In genomic region chr17:87501687-87502387, GRCm38 (mm10) we compare ENCODE assay signal across 9 mouse cellular contexts. TPM values are rescaled to one million over a fixed set of nuclear protein-coding genes. Genes with fewer than 3 reads are reported as not detected.
DNase-seq lines count a peak whose midpoint lies in the region; ATAC-seq and TF ChIP-seq lines count a peak whose summit lies in the region.
"Had no signal": no experiment of that assay in that cellular context is flagged by ENCODE, and none has a peak within 500 bp of the region (broad histone marks: within the 10 kb centered on the region; RNA-seq: fewer than 3 reads in every experiment).

No protein-coding gene starts in this region.

- ATAC-seq in hindbrain, embryonic 11.5 days (ENCODE audit: low FRiP score) = no peak
- peak; percentile 71; the same call in 1 of the 2 replicates for ATAC-seq in hindbrain, postnatal 0 days
- no peak for ATAC-seq in limb, embryonic 15.5 days (ENCODE audit: insufficient number of reproducible peaks, low FRiP score, low TSS enrichment, low read depth)

- no peaks in the 10 kb centered on the region for H3K9me3 ChIP-seq in hindbrain, embryonic 10.5 days
- H3K9me3 ChIP-seq in hindbrain, embryonic 11.5 days (ENCODE audit: control insufficient read depth, low read length) = no peaks in the 10 kb centered on the region
- no peaks in the 10 kb centered on the region for H3K9me3 ChIP-seq in hindbrain, postnatal 0 days (ENCODE audit: low read length)
- no peaks in the 10 kb centered on the region for H3K9me3 ChIP-seq in limb, embryonic 15.5 days

- peaks cover 12% of the 10 kb centered on the region; the same call in 1 of the 2 replicates for H3K27me3 ChIP-seq in hindbrain, embryonic 10.5 days (ENCODE audit: insufficient read depth, poor library complexity, severe bottlenecking)
- H3K27me3 ChIP-seq in hindbrain, embryonic 11.5 days (ENCODE audit: control insufficient read depth, insufficient read depth, low read length) = no peaks in the 10 kb centered on the region
- no peaks in the 10 kb centered on the region for H3K27me3 ChIP-seq in hindbrain, postnatal 0 days (ENCODE audit: insufficient read depth, low read length)
- 0 out of 2 replicates have a peak, but pooled peaks cover 6% of the 10 kb centered on the region for H3K27me3 ChIP-seq in limb, embryonic 15.5 days

- no peak overlapping the region for H3K4me3 ChIP-seq in hindbrain, embryonic 10.5 days
- H3K4me3 ChIP-seq in hindbrain, embryonic 11.5 days (ENCODE audit: low read depth, low read length) = no peak overlapping the region
- H3K4me3 ChIP-seq in hindbrain, postnatal 0 days (ENCODE audit: low read length) = no peak overlapping the region
- no peak overlapping the region for H3K4me3 ChIP-seq in limb, embryonic 15.5 days
- H3K4me3 ChIP-seq: myocyte had no signal

- no peak for DNase-seq in hindbrain, embryonic 10.5 days (ENCODE audit: low spot score)
- no peak for DNase-seq in hindbrain, embryonic 11.5 days (ENCODE audit: low spot score)
- peak; percentile 34 for DNase-seq in cerebellum, adult 9-10 months
- peak; percentile 61 for DNase-seq in hindbrain, postnatal 0 days (ENCODE audit: low spot score)
- DNase-seq in adrenal gland, postnatal 14 days = no peak
- no peak for DNase-seq in thymus, postnatal 25 days
- DNase-seq in gastrocnemius, postnatal 36 days = no peak

- WGBS in hindbrain, embryonic 10.5 days = 42% methylated on average over 10 of the region's 10 CpGs
- 43% methylated on average over 10 of the region's 10 CpGs for WGBS in hindbrain, embryonic 11.5 days
- 28% methylated on average over 10 of the region's 10 CpGs for WGBS in hindbrain, postnatal 0 days
- 14% methylated on average over 10 of the region's 10 CpGs for WGBS in limb, embryonic 15.5 days

- TF ChIP-seq CTCF in hindbrain, postnatal 0 days (IDR thresholded peaks at IDR 0.05; ENCODE audit: low read depth) = peak; percentile 47

- peaks cover 19% of the 10 kb centered on the region for H3K4me1 ChIP-seq in hindbrain, embryonic 10.5 days (replicated peaks)
- H3K4me1 ChIP-seq in hindbrain, embryonic 11.5 days (replicated peaks; ENCODE audit: control insufficient read depth, insufficient read depth, low read length) = 0 out of 2 replicates have a peak, but pooled peaks cover 2% of the 10 kb centered on the region
- H3K4me1 ChIP-seq in hindbrain, postnatal 0 days (ENCODE audit: insufficient read depth, low read length) = peaks cover 17% of the 10 kb centered on the region
- peaks cover 24% of the 10 kb centered on the region for H3K4me1 ChIP-seq in limb, embryonic 15.5 days

- H3K36me3 ChIP-seq in hindbrain, embryonic 10.5 days = no peaks in the 10 kb centered on the region
- no peaks in the 10 kb centered on the region for H3K36me3 ChIP-seq in hindbrain, embryonic 11.5 days (ENCODE audit: control insufficient read depth, insufficient read depth, low read length)
- H3K36me3 ChIP-seq in hindbrain, postnatal 0 days (ENCODE audit: insufficient read depth, low read length) = no peaks in the 10 kb centered on the region
- no peaks in the 10 kb centered on the region for H3K36me3 ChIP-seq in limb, embryonic 15.5 days

- 0 out of 2 replicates have a peak overlapping the region, but pooled peaks have one; percentile 45 for H3K27ac ChIP-seq in hindbrain, embryonic 10.5 days
- no peak overlapping the region for H3K27ac ChIP-seq in hindbrain, embryonic 11.5 days (ENCODE audit: low read depth, low read length)
- peak overlapping the region; percentile 32; the same call in 1 of the 2 replicates for H3K27ac ChIP-seq in hindbrain, postnatal 0 days
- peak overlapping the region; percentile 81 for H3K27ac ChIP-seq in limb, embryonic 15.5 days

- intact Hi-C loops in gastrocnemius, postnatal 36 days (cut with DNase I) = no loop called here

- no peak overlapping the region for H3K9ac ChIP-seq in hindbrain, embryonic 11.5 days (ENCODE audit: low read depth, low read length)
- H3K9ac ChIP-seq in hindbrain, postnatal 0 days (replicated peaks; ENCODE audit: low read length) = no peak overlapping the region
- H3K9ac ChIP-seq in limb, embryonic 15.5 days = no peak overlapping the region

- no peak overlapping the region for H3K4me2 ChIP-seq in hindbrain, embryonic 11.5 days (replicated peaks; ENCODE audit: low read depth, low read length)
- no peak overlapping the region for H3K4me2 ChIP-seq in hindbrain, postnatal 0 days (ENCODE audit: low read depth, low read length)
- peak overlapping the region; percentile 5; the same call in 1 of the 2 replicates for H3K4me2 ChIP-seq in limb, embryonic 15.5 days

RNA-seq across cellular contexts. Expression of gene Calm2, which starts 55.1 kb away (rescaled TPM):
- polyA plus RNA-seq in hindbrain, embryonic 10.5 days (2016; fragmentation: Nextera tagmentation; extraction: Ambion mirVana) = 1,143 and 1,193 TPM in 2 replicates
- 1,591 and 1,601 TPM in 2 replicates for polyA plus RNA-seq in hindbrain, embryonic 11.5 days (2014; fragmentation: Nextera tagmentation; extraction: Ambion mirVana)
- total RNA-seq in hindbrain, postnatal 0 days (2014; rRNA removed) = 841 and 932 TPM in 2 replicates
- 3,128 and 3,189 TPM in 2 replicates for polyA plus RNA-seq in hindbrain, postnatal 0 days (2015; fragmentation: Nextera tagmentation; extraction: Ambion mirVana)
- polyA plus RNA-seq in limb, embryonic 15.5 days (2015; fragmentation: Nextera tagmentation; extraction: Ambion mirVana) = 938 and 964 TPM in 2 replicates
- total RNA-seq in adrenal gland, postnatal 14 days (2021) = 430 and 435 TPM in 2 replicates
- 100 to 1,000 TPM; 131 to 155 TPM for total RNA-seq in gastrocnemius, postnatal 36 days (2021)

Comparison
In these comparisons a context has a peak if more than half of its experiments do, and no peak if none do; other contexts are left out.
1. DNase-seq: peak in cerebellum, adult 9-10 months (single experiment) and hindbrain, postnatal 0 days (single experiment); none in hindbrain, embryonic 10.5 days (single experiment), hindbrain, embryonic 11.5 days (single experiment), adrenal gland, postnatal 14 days (single experiment), thymus, postnatal 25 days (single experiment) and gastrocnemius, postnatal 36 days (0 of 2).